Mouse (Mus musculus) lung, postnatal 0 days (tissue): ENCODE results near the gene Dst.

Experiments used
- CTCF ChIP-seq: IDR thresholded peaks from 2 replicates; pipeline ENCODE4 v1.5.1; 2016; ENCODE audit warnings: antibody characterized with exemption, mild to moderate bottlenecking
- EP300 ChIP-seq: IDR thresholded peaks from 2 replicates; pipeline ENCODE4 v1.6.1; 2016; ENCODE audit warnings: antibody characterized with exemption, mild to moderate bottlenecking, control low read depth

DNA sequence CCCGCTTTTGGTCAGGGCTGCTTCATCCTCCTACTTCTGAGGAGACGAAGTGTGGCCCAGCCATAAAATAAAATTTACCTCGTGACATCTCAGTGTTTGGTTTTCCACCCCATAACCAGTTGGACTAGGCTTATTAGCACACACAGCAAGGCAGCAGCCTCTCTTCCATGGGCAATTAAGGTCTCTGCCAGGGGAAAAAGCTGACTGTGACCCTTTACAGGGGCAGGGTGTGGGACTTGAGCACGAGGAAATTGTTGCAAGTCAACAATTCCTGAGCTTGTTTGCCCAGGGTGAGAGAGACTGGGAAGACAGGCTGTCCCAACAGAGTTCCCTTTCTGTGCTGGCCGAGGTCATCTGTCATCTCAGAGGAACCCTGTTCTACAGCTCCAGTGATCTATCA, 407.4 kb downstream of the Dst start:
- TF ChIP-seq EP300 (no peak), CTCF (no peak)
